ENCODE assay signal across 8 mouse cellular contexts in the genomic region with DNA sequence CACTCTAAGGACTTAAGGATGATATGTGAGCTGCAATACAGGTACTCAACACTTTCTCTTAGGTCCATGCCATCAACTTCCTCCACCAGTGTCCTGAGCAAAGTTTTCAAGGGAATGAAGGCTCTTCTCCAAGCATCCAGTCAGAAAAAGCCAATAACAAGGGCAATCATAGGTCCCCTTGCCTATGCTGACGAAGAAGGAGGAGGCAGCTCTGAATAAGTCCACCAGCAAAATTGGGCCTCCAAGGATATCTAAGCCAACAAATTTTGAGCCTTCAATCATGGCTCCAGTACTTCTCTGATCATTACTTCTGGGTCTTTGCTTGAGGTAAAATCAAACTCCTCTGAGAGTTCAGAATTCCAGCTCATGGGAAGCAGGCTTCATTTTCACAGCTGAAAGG.
A peak's percentile ranks its signal among the peaks of the same experiment; 100 is the strongest.
DNase-seq lines count a peak whose midpoint lies in the region.

No protein-coding gene starts in this region.

- peak; percentile 6 to 25 for DNase-seq in CD8-positive naive resting alpha-beta T cell, adult 2 months (ENCODE audit: low read depth in 2 of 2, low spot score in 2 of 2)
- peak; percentile 48 for DNase-seq in cerebellum, adult 9-10 months
- peak; percentile 4 for DNase-seq in gastrocnemius, postnatal 10 days
- peak; percentile 9 for DNase-seq in kidney, adult 11 months
- DNase-seq in layer of hippocampus, postnatal 14 days (ENCODE audit: low spot score in 2 of 2): peak; percentile 41 to 44
- peak; percentile 1 for DNase-seq in lung, postnatal 14 days
- DNase-seq in right cerebral cortex, postnatal 25 days: peak; percentile 56
- DNase-seq in thymus, postnatal 25 days: peak; percentile 1

Comparison
In these comparisons a context has a peak if more than half of its experiments do, and no peak if none do; other contexts are left out.
1. Peak in every context shown above with its lines: DNase-seq.
2. DNase-seq: peak in every context shown above with its lines; median percentile 56 in right cerebral cortex, postnatal 25 days; 48 in cerebellum, adult 9-10 months; 42 in layer of hippocampus, postnatal 14 days; 16 in CD8-positive naive resting alpha-beta T cell, adult 2 months; 9 in kidney, adult 11 months; 4 in gastrocnemius, postnatal 10 days; 1 in lung, postnatal 14 days; 1 in thymus, postnatal 25 days.